Mouse (Mus musculus): Measurements from ENCODE around the gene Cyb5r3. TPM values are rescaled to one million over a fixed set of nuclear protein-coding genes. Genes with fewer than 3 reads are reported as not detected.
A peak's percentile ranks its signal among the peaks of the same experiment; 100 is the strongest.

The Cyb5r3 gene
- 101 and 112 TPM in 2 replicates for polyA plus RNA-seq (2012; ENCODE audit: insufficient read depth, insufficient read length, missing spikeins)

GRCm38 (mm10) chr15:83172492-83173429 lies at the start of gene Cyb5r3:
Gene Cyb5r3, minus strand, starts transcription at chr15:83172592.
- Histone ChIP-seq H3K4me1 (ENCODE audit: control insufficient read depth, insufficient read depth, low read length) (peaks cover 54% of the 10 kb centered on the region), H3K27ac (ENCODE audit: insufficient read depth, low read depth, low read length) (peak within 1 kb of the TSS; percentile 78), H3K4me3 (ENCODE audit: insufficient read depth, low read length) (peak within 1 kb of the TSS; percentile 68)
- TF ChIP-seq POLR2A (IDR thresholded peaks at IDR 0.05; ENCODE audit: borderline replicate concordance, low read depth, low read length), result no peak
- TF ChIP-seq CTCF (IDR thresholded peaks at IDR 0.05; ENCODE audit: low read depth, low read length), result no peak

GRCm38 (mm10) chr15:83221721-83222120 lies 49.3 kb upstream of the Cyb5r3 start:
- TF ChIP-seq CTCF (IDR thresholded peaks at IDR 0.05; ENCODE audit: low read depth, low read length) (no peak), POLR2A (IDR thresholded peaks at IDR 0.05; ENCODE audit: borderline replicate concordance, low read depth, low read length) (no peak)
- peak overlapping the region; percentile 63 for H3K27ac ChIP-seq (ENCODE audit: insufficient read depth, low read depth, low read length)
- H3K4me3 ChIP-seq (ENCODE audit: insufficient read depth, low read length), result no peak overlapping the region
- peaks cover 43% of the 10 kb centered on the region for H3K4me1 ChIP-seq (ENCODE audit: control insufficient read depth, insufficient read depth, low read length)

- TF ChIP-seq CTCF (IDR thresholded peaks at IDR 0.05; ENCODE audit: low read depth, low read length) (no peak), POLR2A (IDR thresholded peaks at IDR 0.05; ENCODE audit: borderline replicate concordance, low read depth, low read length) (no peak)
- peaks cover 50% of the 10 kb centered on the region for H3K4me1 ChIP-seq (ENCODE audit: control insufficient read depth, insufficient read depth, low read length)
- H3K27ac ChIP-seq (ENCODE audit: insufficient read depth, low read depth, low read length), result no peak overlapping the region
- H3K4me3 ChIP-seq (ENCODE audit: insufficient read depth, low read length), result no peak overlapping the region
Observed at GRCm38 (mm10) chr15:83220368-83221013, 48.1 kb upstream of the Cyb5r3 start.

GRCm38 (mm10) chr15:83215322-83216216 lies 43.2 kb upstream of the Cyb5r3 start:
- Histone ChIP-seq H3K27ac (ENCODE audit: insufficient read depth, low read depth, low read length) (peak overlapping the region; percentile 27; the same call in 1 of the 2 replicates), H3K4me3 (ENCODE audit: insufficient read depth, low read length) (no peak overlapping the region), H3K4me1 (ENCODE audit: control insufficient read depth, insufficient read depth, low read length) (peaks cover 42% of the 10 kb centered on the region)
- TF ChIP-seq CTCF (IDR thresholded peaks at IDR 0.05; ENCODE audit: low read depth, low read length), result no peak
- no peak for TF ChIP-seq POLR2A (IDR thresholded peaks at IDR 0.05; ENCODE audit: borderline replicate concordance, low read depth, low read length)

- no peak overlapping the region for H3K27ac ChIP-seq (ENCODE audit: insufficient read depth, low read depth, low read length)
Observed at GRCm38 (mm10) chr15:83210229-83210628, 37.8 kb upstream of the Cyb5r3 start.

GRCm38 (mm10) chr15:83209719-83210118 lies 37.3 kb upstream of the Cyb5r3 start:
- Histone ChIP-seq H3K4me3 (ENCODE audit: insufficient read depth, low read length) (no peak overlapping the region), H3K4me1 (ENCODE audit: control insufficient read depth, insufficient read depth, low read length) (peaks cover 30% of the 10 kb centered on the region), H3K27ac (ENCODE audit: insufficient read depth, low read depth, low read length) (no peak overlapping the region)
- TF ChIP-seq CTCF (IDR thresholded peaks at IDR 0.05; ENCODE audit: low read depth, low read length) (no peak), POLR2A (IDR thresholded peaks at IDR 0.05; ENCODE audit: borderline replicate concordance, low read depth, low read length) (no peak)

More at GRCm38 (mm10) chr15:83210229-83210628, 37.8 kb upstream of the Cyb5r3 start:
- no peak for TF ChIP-seq POLR2A (IDR thresholded peaks at IDR 0.05; ENCODE audit: borderline replicate concordance, low read depth, low read length)
- 0 out of 2 replicates have a peak, but pooled peaks have one; percentile 6 for TF ChIP-seq CTCF (IDR thresholded peaks at IDR 0.05; ENCODE audit: low read depth, low read length)
- Histone ChIP-seq H3K4me1 (ENCODE audit: control insufficient read depth, insufficient read depth, low read length) (peaks cover 32% of the 10 kb centered on the region), H3K4me3 (ENCODE audit: insufficient read depth, low read length) (no peak overlapping the region)

- peaks cover 28% of the 10 kb centered on the region for H3K4me1 ChIP-seq (ENCODE audit: control insufficient read depth, insufficient read depth, low read length)
- H3K4me3 ChIP-seq (ENCODE audit: insufficient read depth, low read length), result no peak overlapping the region
- H3K27ac ChIP-seq (ENCODE audit: insufficient read depth, low read depth, low read length), result no peak overlapping the region
- no peak for TF ChIP-seq CTCF (IDR thresholded peaks at IDR 0.05; ENCODE audit: low read depth, low read length)
- no peak for TF ChIP-seq POLR2A (IDR thresholded peaks at IDR 0.05; ENCODE audit: borderline replicate concordance, low read depth, low read length)
Observed at GRCm38 (mm10) chr15:83209092-83209695, 36.8 kb upstream of the Cyb5r3 start.

- H3K4me1 ChIP-seq (ENCODE audit: control insufficient read depth, insufficient read depth, low read length), result no peaks in the 10 kb centered on the region
- no peak overlapping the region for H3K4me3 ChIP-seq (ENCODE audit: insufficient read depth, low read length)
- H3K27ac ChIP-seq (ENCODE audit: insufficient read depth, low read depth, low read length), result no peak overlapping the region
- TF ChIP-seq POLR2A (IDR thresholded peaks at IDR 0.05; ENCODE audit: borderline replicate concordance, low read depth, low read length), result no peak
- peak; percentile 41; the same call in 1 of the 2 replicates for TF ChIP-seq CTCF (IDR thresholded peaks at IDR 0.05; ENCODE audit: low read depth, low read length)
Observed at GRCm38 (mm10) chr15:83204731-83205451, 32.5 kb upstream of the Cyb5r3 start.

Measured in bone marrow macrophage, adult 2 months (primary cell).